Mouse (Mus musculus) gastrocnemius, adult 8-10 months (tissue): ENCODE measurements around the gene Ube2o. TPM values are rescaled to one million over a fixed set of nuclear protein-coding genes. Genes with fewer than 3 reads are reported as not detected.

Source experiments
- DNase-seq, 2 experiments: peaks; one replicate each; pipeline ENCODE4 v3.0.0; 2022; ENCODE audit warnings: low spot score in 2 of 2
- total RNA-seq, 4 experiments: library from RNA; stranded (reverse); gene quantifications; 2 replicates each; pipeline ENCODE4 v1.2.4; 2022

The Ube2o gene
- total RNA-seq, 4 experiments from 2014 or later: 22.4 to 27.6 (median 22.5) TPM

DNA sequence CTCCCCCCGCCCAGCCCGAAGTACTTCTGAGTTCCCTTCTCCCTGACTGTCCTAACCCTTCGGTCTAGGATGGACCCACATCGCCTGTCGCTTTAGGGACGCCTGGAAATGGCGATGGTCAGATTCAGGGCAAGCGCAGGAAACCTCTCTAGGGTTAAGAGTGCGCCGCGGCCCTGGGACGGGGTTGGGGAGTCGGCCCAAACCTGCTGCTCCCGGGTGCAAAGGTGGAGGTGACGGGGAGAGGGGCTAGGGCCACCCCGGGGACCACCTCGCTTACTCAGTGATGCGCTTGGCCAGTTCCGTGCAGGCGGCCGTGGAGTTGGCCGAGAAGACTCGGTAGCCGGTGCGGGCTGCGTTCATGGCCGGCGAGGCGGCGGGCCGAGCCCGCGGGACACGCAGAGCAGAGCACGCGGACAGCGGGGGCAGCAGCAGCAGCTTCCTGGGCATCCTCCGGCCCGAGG lies 91.4 kb downstream of the Ube2o start:
- DNase-seq: no peak

DNA sequence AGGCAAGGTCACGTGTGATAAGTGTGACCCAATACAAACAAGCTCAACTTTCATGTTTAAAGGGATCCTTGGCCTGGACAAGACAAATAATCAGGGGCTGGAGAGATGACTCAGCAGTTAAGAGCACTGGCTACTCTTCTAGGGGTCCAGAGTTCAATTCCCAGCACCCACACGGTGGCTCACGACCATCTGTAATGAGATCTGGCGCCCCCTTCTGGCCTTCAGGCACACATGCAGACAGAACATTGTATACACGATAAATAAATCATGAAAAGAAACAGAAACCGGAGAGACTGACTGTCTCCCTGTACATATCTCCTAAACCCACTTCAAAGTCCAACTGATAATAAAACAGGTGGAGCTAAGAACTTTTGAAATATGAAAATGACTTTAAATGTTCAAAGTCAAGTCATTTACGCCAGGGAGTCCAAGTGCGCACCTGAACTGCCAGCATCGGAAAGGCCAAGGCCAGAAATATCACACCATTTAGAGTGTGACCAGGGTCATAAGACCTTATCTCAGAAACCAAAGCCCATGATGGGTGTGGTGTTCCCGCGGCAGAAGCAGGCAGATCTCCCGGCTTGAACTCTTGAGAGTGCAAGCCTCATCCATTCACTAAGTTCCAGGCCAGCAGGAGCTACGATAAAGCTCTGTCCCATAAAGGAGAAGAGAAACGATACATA lies 92.4 kb downstream of the Ube2o start:
- no peak for DNase-seq

DNA sequence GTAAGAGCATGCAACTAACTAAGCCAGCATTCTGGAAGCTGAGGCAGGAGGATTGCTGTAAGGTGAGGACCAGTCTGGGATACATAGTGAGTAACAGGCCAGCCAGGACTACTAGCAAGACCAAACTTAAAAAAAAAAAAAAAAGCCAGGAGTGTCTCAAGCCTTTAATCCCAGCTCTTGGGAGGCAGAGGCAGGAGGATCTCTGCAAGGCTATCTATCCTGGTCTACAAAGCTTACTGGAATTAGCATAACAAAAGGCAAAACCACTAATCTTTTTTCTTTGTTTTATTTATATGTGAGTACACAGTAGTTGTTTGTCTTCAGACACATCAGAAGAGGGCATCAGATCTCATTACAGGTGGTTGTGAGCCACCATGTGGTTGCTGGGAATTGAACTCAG lies 93.0 kb downstream of the Ube2o start:
- no peak for DNase-seq

Other genes with a start within 250 kb of the Ube2o start
- not detected for gene Foxj1, start 246.0 kb downstream of the Ube2o start, total RNA-seq
- 10 to 100 TPM; 23.0 to 29.5 (median 24.2) TPM for gene Rnf157, start 168.4 kb downstream of the Ube2o start, total RNA-seq
- gene Ubald2, start 147.4 kb downstream of the Ube2o start, total RNA-seq: 10 to 100 TPM; 35.1 to 63.5 (median 47.7) TPM
- not detected for gene Qrich2, start 115.2 kb downstream of the Ube2o start, total RNA-seq
- 10 to 100 TPM; 10.4 to 12.7 (median 11.5) TPM for gene Prpsap1, start 87.2 kb downstream of the Ube2o start, total RNA-seq
- under 1 TPM; 0.15 to 0.75 (median 0.51) TPM for gene Sphk1, start 50.5 kb downstream of the Ube2o start, total RNA-seq
- not detected for gene Aanat, start 5.0 kb upstream of the Ube2o start, total RNA-seq
- 10 to 100 TPM; 10.6 to 19.9 (median 11.2) TPM for gene Rhbdf2, start 45.6 kb upstream of the Ube2o start, total RNA-seq
- gene Prcd, start 72.1 kb upstream of the Ube2o start, total RNA-seq: under 1 TPM in 2 of 4 experiments, not detected in 2; 0.29 to 0.51 TPM
- 10 to 100 TPM in 2 of 4 experiments, 1 to 10 TPM in 2; 6.4 to 14.4 (median 10.1) TPM for gene Cygb, start 72.9 kb upstream of the Ube2o start, total RNA-seq
- gene St6galnac1, start 194.1 kb upstream of the Ube2o start, total RNA-seq: not detected
- 1 to 10 TPM; 5.4 to 9.4 (median 8.1) TPM for gene Mxra7, start 246.6 kb upstream of the Ube2o start, total RNA-seq